Mouse (Mus musculus) MN1 (cell line): ENCODE measurements around the gene Ak2.

Source experiments
- DNase-seq: peaks from one replicate; pipeline ENCODE4 v3.0.0-alpha.2; 2016; ENCODE audit warnings: low spot score

The Ak2 gene

GRCm38 (mm10) chr4:129013151-129013864, 21.6 kb downstream of the Ak2 start:
- DNase-seq: no peak

- no peak for DNase-seq
Observed at GRCm38 (mm10) chr4:129016329-129016728, 24.6 kb downstream of the Ak2 start.

GRCm38 (mm10) chr4:129017150-129017549, 25.4 kb downstream of the Ak2 start:
- no peak for DNase-seq

GRCm38 (mm10) chr4:129018788-129019435, 27.2 kb downstream of the Ak2 start:
- DNase-seq: no peak

GRCm38 (mm10) chr4:129019788-129020187, 28.0 kb downstream of the Ak2 start:
- DNase-seq: peak; percentile 58

GRCm38 (mm10) chr4:129020454-129020853, 28.7 kb downstream of the Ak2 start:
- DNase-seq: peak; percentile 95

GRCm38 (mm10) chr4:129021426-129021825, 29.7 kb downstream of the Ak2 start:
- DNase-seq: no peak

- no peak for DNase-seq
Observed at GRCm38 (mm10) chr4:129021886-129022285, 30.1 kb downstream of the Ak2 start.

- DNase-seq: no peak
Observed at GRCm38 (mm10) chr4:129023884-129024283, 32.1 kb downstream of the Ak2 start.

GRCm38 (mm10) chr4:129024775-129025174, 33.0 kb downstream of the Ak2 start:
- DNase-seq: peak; percentile 87

GRCm38 (mm10) chr4:129025707-129026106, 33.9 kb downstream of the Ak2 start:
- no peak for DNase-seq

GRCm38 (mm10) chr4:129030746-129031145, 39.0 kb downstream of the Ak2 start:
- no peak for DNase-seq

GRCm38 (mm10) chr4:129031408-129031965, 39.7 kb downstream of the Ak2 start:
- no peak for DNase-seq

- no peak for DNase-seq
Observed at GRCm38 (mm10) chr4:129032133-129032962, 40.6 kb downstream of the Ak2 start.

GRCm38 (mm10) chr4:129032963-129033951, 41.5 kb downstream of the Ak2 start:
- DNase-seq: peak; percentile 67

- DNase-seq: no peak
Observed at GRCm38 (mm10) chr4:129034224-129034623, 42.5 kb downstream of the Ak2 start.

GRCm38 (mm10) chr4:129034706-129035660, 43.2 kb downstream of the Ak2 start:
- peak; percentile 84 for DNase-seq

GRCm38 (mm10) chr4:129035851-129036445, 44.2 kb downstream of the Ak2 start:
- peak; percentile 61 for DNase-seq

GRCm38 (mm10) chr4:129047721-129048421, 56.1 kb downstream of the Ak2 start:
- peak; percentile 42 for DNase-seq
